Mouse (Mus musculus) midbrain, embryonic 10.5 days (tissue): Measurements from ENCODE around the gene Zfp444. TPM values are rescaled to one million over a fixed set of nuclear protein-coding genes. Genes with fewer than 3 reads are reported as not detected.
"Not testable (repeated sequence)": the region's sequence is repeated elsewhere in the genome, so short reads cannot be mapped to it uniquely, and the experiment has no call there.

Source experiments
- DNase-seq: peaks from one replicate; pipeline ENCODE4 v3.0.0-alpha.2; 2017; ENCODE audit warnings: low spot score
- H3K27ac ChIP-seq: fragments of 300-500 bp; sonication (generic); replicated peaks from 2 replicates; pipeline ENCODE4 v1.5.1; 2016; ENCODE audit warnings: mild to moderate bottlenecking
- H3K27me3 ChIP-seq: fragments of 300-500 bp; sonication (generic); 2 replicates; pipeline ENCODE4 v1.6.1; 2016; ENCODE audit warnings: low read depth, mild to moderate bottlenecking; ENCODE audit not compliant: poor library complexity, severe bottlenecking
- H3K36me3 ChIP-seq: fragments of 300-500 bp; sonication (generic); 2 replicates; pipeline ENCODE4 v1.6.1; 2016; ENCODE audit warnings: mild to moderate bottlenecking, moderate library complexity
- H3K4me1 ChIP-seq: fragments of 300-500 bp; sonication (generic); 2 replicates; pipeline ENCODE4 v1.6.1; 2016
- H3K4me3 ChIP-seq: fragments of 300-500 bp; sonication (generic); 2 replicates; pipeline ENCODE4 v1.5.1; 2016; ENCODE audit warnings: mild to moderate bottlenecking, moderate library complexity
- H3K9me3 ChIP-seq: fragments of 300-500 bp; sonication (generic); replicated peaks from 2 replicates; pipeline ENCODE4 v1.6.1; 2016; ENCODE audit warnings: mild to moderate bottlenecking
- WGBS: fragments of 180-500 bp; shearing (Covaris S2); methylation state at CpG from one replicate; pipeline ENCODE4 v1.1.7; 2016; 5-methylcytosine and 5-hydroxymethylcytosine counted together
- polyA plus RNA-seq: library from polyadenylated mRNA; unstranded; fragments of >200 nt; fragmentation: Nextera tagmentation; extraction: Ambion mirVana; gene quantifications from 2 replicates; pipeline ENCODE4 v1.2.1, GENCODE M21; 2016

Zfp444 gene
- polyA plus RNA-seq, 1 experiment from 2014 or later: 81.8 TPM

DNA sequence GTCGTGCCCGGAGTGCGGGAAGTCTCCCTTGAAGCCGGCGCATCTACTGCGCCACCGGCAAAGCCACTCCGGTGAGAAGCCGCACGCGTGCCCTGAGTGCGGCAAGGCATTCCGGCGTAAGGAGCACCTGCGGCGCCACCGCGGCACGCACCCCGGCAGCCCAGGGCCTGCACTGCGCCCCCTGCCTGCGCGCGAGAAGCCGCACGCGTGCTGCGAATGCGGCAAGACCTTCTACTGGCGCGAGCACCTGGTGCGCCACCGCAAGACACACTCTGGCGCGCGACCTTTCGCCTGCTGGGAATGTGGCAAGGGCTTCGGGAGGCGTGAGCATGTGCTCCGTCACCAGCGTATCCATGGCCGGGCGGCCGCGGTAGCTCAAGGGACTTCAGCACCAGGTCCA, 17.5 kb downstream of the Zfp444 start:
- Histone ChIP-seq H3K4me1 (no peaks in the 10 kb centered on the region), H3K36me3 (peaks cover 62% of the 10 kb centered on the region), H3K27ac (no peak overlapping the region), H3K27me3 (peaks cover 13% of the 10 kb centered on the region), H3K4me3 (no peak overlapping the region), H3K9me3 (peaks cover 8% of the 10 kb centered on the region; the same call in 1 of the 2 replicates)
- DNase-seq: no peak
- WGBS: 37% methylated on average over 45 of the region's 45 CpGs

DNA sequence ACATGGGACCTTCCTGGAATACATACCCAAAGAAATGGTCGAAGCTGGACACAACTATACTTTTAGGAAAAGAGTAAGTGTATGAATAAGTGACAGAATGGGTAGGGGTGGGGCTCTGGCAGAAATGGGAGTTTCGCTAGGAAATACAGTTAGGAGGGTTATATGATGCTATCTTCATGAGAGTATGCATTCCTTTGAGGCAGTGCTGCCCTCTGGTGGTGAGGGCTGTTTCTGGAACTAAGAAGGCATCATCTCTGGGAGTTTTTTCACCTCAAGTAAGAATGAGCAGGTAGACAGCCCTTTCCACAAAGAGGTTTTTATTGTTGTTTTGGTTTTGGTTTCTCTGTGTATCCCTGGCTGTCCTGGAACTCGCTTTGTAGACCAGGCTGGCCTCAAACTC, 19.4 kb downstream of the Zfp444 start:
- Histone ChIP-seq H3K4me1 (no peaks in the 10 kb centered on the region), H3K27me3 (peaks cover 13% of the 10 kb centered on the region), H3K36me3 (peaks cover 44% of the 10 kb centered on the region), H3K27ac (no peak overlapping the region), H3K4me3 (no peak overlapping the region), H3K9me3 (peaks cover 8% of the 10 kb centered on the region; the same call in 1 of the 2 replicates)
- WGBS: 35% methylated on average over 3 of the region's 3 CpGs
- DNase-seq: peak; percentile 54

GRCm38 (mm10) chr7:6194129-6194528, 22.1 kb downstream of the Zfp444 start:
- Histone ChIP-seq H3K4me1 (no peaks in the 10 kb centered on the region), H3K27me3 (peaks cover 8% of the 10 kb centered on the region), H3K36me3 (peaks cover 16% of the 10 kb centered on the region), H3K4me3 (no peak overlapping the region), H3K9me3 (peaks cover 11% of the 10 kb centered on the region; the same call in 1 of the 2 replicates), H3K27ac (no peak overlapping the region)
- peak; percentile 63 for DNase-seq
- WGBS: 24% methylated on average over 5 of the region's 5 CpGs

DNA sequence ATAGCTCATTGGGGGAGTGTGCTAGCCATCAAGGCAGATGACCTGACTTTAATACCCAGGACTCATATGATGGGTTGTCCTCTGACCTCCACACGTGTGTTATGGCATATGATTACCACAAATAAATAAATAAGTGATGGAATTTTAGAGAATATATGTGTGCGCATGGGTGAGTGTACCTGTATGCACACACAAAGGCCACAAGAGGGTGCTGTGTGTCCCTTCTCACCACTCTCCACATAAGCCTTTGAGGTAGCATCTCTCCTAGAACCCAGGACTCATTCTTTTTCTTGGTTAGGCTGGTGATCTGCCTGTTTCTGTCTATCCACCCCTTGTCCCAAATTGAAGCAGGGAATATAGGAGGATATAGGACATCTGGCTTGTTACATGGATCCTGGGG, 23.8 kb downstream of the Zfp444 start:
- Histone ChIP-seq H3K27ac (no peak overlapping the region), H3K27me3 (no peaks in the 10 kb centered on the region), H3K4me3 (no peak overlapping the region), H3K4me1 (no peaks in the 10 kb centered on the region), H3K36me3 (no peaks in the 10 kb centered on the region), H3K9me3 (peaks cover 16% of the 10 kb centered on the region; the same call in 1 of the 2 replicates)
- WGBS: 47% methylated on average over 2 of the region's 2 CpGs
- no peak for DNase-seq

- no peak for DNase-seq
- Histone ChIP-seq H3K36me3 (no peaks in the 10 kb centered on the region), H3K4me1 (no peaks in the 10 kb centered on the region), H3K27me3 (no peaks in the 10 kb centered on the region), H3K27ac (no peak within 1 kb of the TSS), H3K9me3 (peaks cover 22% of the 10 kb centered on the region; the same call in 1 of the 2 replicates), H3K4me3 (no peak within 1 kb of the TSS)
- WGBS: 74% methylated on average over 3 of the region's 3 CpGs
These were observed 24.8 kb downstream of the Zfp444 start, which contains the start of gene Galp for GRCm38 (mm10) chr7:6196790-6197189. Gene Galp, plus strand, starts transcription at chr7:6197090.

DNA sequence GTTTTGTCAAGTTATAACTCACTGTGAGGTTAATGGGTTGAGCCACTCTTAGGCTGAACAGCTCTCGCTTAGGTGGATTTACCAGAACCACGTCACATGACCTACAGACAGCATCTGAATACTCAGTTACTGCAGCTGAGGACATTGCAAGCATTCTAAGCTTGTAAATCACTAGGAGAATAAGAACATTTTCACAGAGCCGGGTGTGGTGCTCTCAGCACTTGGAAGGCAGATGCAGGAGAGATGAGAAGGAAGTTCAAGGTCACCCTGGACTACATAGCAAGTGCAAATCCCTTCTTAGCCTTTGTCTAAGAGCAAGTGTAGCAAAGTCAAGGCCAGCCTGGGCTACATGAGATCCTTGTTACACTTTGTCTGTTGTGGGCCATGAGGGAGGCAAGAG, 32.2 kb downstream of the Zfp444 start:
- Histone ChIP-seq H3K27me3 (no peaks in the 10 kb centered on the region), H3K36me3 (no peaks in the 10 kb centered on the region), H3K4me3 (no peak overlapping the region), H3K9me3 (peaks cover 43% of the 10 kb centered on the region), H3K4me1 (no peaks in the 10 kb centered on the region), H3K27ac (no peak overlapping the region)
- WGBS: 81% methylated on average over 3 of the region's 3 CpGs
- no peak for DNase-seq

DNA sequence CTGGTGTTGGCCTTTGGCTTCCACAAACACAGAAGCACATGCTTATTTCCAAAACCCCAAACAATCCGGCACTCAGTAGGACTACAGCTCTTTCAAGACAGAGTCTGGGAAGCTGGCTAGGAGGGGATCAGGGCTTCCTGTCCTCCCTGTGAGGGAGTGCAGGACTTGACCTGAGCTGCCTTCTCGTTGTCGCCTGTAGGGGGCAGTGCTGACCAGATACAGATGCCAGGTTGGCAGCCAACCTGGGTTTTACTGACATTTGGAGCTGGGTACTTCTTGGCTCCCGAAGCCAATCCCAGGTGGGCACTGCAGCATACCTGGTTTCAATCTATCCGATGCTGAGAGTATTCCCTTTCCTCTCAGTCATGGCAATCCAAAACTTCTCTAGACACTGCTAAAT, 41.1 kb downstream of the Zfp444 start:
- Histone ChIP-seq H3K9me3 (peaks cover 55% of the 10 kb centered on the region), H3K27ac (no peak overlapping the region), H3K4me3 (no peak overlapping the region), H3K4me1 (no peaks in the 10 kb centered on the region), H3K36me3 (no peaks in the 10 kb centered on the region), H3K27me3 (no peaks in the 10 kb centered on the region)
- no peak for DNase-seq
- 52% methylated on average over 5 of the region's 5 CpGs for WGBS

DNA sequence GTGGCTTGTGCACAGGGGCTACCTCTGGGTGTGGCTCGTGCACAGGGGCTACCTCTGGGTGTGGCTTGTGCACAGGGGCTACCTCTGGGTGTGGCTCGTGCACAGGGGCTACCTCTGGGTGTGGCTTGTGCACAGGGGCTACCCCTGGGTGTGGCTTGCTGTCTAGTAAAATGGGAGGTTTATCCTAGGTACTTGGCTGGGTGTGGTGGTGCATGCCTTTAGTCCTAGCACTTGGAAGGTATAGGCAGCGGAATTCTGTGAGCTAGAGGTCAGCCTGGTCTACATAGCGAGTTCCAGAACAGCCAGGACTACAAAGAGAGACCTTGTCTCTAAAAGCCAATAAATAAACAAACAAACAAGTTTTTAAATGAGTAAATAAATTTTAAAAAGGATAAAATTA, 42.7 kb downstream of the Zfp444 start:
- H3K27me3 ChIP-seq: not testable (repeated sequence)

DNA sequence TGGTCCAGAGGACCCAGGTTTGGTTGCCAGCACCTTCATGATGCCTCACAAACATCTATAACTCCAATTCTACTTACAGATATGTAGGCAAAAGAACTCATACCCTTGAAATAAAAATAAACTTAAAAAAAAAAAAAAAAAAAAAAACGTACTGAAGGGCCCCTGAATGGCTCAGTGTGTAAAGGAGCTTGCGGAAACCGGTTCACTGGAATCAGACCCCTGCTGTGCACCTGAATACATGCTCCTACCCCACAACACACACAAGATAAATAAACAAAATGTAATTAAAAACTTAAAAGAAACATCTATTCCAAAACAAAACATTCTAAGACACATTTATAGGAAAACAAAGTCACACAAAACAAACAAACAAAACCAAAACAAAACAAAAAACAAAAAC, 48.1 kb downstream of the Zfp444 start:
- Histone ChIP-seq H3K36me3 (no peaks in the 10 kb centered on the region), H3K4me3 (no peak overlapping the region), H3K27me3 (no peaks in the 10 kb centered on the region), H3K27ac (no peak overlapping the region), H3K4me1 (no peaks in the 10 kb centered on the region), H3K9me3 (peaks cover 40% of the 10 kb centered on the region)
- 55% methylated on average over 3 of the region's 3 CpGs for WGBS
- no peak for DNase-seq

More for the DNA sequence above, 42.7 kb downstream of the Zfp444 start:
- not testable (repeated sequence) for H3K36me3 ChIP-seq, DNase-seq, H3K4me3 ChIP-seq, H3K4me1 ChIP-seq, H3K27ac ChIP-seq
- WGBS: 83% methylated on average over 4 of the region's 4 CpGs
- H3K9me3 ChIP-seq: peaks cover 56% of the 10 kb centered on the region

DNA sequence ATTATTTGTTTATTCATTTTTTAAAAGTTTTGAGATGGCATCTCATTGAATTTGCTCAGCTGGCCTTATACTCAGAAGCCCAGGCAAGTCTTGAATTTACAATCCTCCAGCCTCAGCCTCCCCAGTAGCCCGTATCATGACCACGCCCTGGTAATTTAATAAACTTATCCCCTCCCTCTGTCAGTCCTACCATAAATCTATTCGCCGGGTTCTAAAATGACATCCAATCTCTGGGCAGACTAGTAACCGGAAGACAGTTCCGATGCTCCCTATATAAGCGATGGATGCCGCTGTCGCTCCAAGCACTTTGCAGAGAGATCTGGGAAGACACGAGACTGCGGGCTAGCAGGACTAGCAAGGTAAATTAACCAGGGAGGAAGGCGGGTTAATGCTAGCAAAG, 50.0 kb downstream of the Zfp444 start, which contains the start of gene Zscan5b:
Zscan5b (plus strand) TSS at position 301 of the 400 bp plus-strand sequence.
- Histone ChIP-seq H3K36me3 (no peaks in the 10 kb centered on the region), H3K9me3 (peaks cover 35% of the 10 kb centered on the region), H3K4me3 (no peak within 1 kb of the TSS), H3K4me1 (no peaks in the 10 kb centered on the region), H3K27ac (no peak within 1 kb of the TSS), H3K27me3 (no peaks in the 10 kb centered on the region)
- DNase-seq: no peak
- 93% methylated on average over 12 of the region's 12 CpGs for WGBS

- H3K4me3 ChIP-seq, H3K27ac ChIP-seq, H3K4me1 ChIP-seq, DNase-seq, H3K27me3 ChIP-seq, H3K36me3 ChIP-seq: not testable (repeated sequence)
- peaks cover 67% of the 10 kb centered on the region for H3K9me3 ChIP-seq
- 53% methylated on average over 8 of the region's 8 CpGs for WGBS
These were observed 56.5 kb downstream of the Zfp444 start for GRCm38 (mm10) chr7:6228491-6228890.

DNA sequence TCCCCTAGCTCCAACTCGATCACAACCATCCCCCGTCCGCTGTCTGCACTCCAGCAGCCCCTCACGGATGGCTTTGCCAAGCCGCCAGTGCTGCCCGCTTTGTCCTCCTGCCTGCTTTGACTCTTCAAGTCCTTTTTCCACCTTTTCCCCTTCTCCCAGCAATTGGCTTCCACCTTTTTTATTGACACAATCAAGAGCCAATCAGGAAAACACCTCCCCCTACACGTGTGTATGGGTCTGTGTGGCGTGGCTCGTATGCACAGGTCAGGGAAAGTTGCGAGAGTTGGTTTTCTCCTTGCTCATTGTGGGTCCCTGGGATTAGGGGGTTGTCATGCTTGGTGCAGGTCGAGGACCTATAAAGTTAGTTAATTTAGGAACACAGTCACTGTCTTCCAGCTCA, 67.8 kb downstream of the Zfp444 start:
- WGBS: 57% methylated on average over 11 of the region's 11 CpGs
- H3K27ac ChIP-seq: no peak overlapping the region
- H3K4me3 ChIP-seq: no peak overlapping the region
- no peak for DNase-seq
- H3K36me3 ChIP-seq: no peaks in the 10 kb centered on the region
- no peaks in the 10 kb centered on the region for H3K4me1 ChIP-seq
- H3K27me3 ChIP-seq: no peaks in the 10 kb centered on the region
- H3K9me3 ChIP-seq: 0 out of 2 replicates have a peak, but pooled peaks cover 9% of the 10 kb centered on the region

DNA sequence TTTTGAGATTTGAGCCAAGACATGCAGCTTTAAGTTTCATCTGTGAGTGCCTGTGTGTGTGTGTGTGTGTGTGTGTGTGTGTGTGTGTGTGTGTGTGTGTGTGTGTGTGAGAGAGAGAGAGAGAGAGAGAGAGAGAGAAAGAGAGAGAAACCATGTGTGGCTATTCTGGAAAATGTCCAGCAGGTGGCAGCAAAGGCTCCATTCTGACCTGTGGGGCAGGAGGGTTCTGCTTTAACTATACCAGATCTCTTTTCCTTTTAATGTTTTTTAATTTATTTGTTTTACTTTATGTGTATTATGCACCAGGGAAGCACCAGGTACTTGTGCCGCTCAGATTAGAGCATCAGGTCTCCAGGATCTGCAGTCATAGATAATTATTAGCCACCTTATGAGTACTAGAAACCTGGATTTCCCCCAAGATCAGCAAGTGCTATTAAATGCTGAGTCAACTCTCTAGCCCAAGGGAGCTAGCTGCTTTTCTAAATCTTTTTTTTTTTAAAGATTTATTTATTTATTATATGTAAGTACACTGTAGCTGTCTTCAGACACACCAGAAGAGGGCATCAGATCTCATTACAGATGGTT, 68.9 kb downstream of the Zfp444 start:
- H3K4me1 ChIP-seq, H3K4me3 ChIP-seq, H3K27ac ChIP-seq, H3K27me3 ChIP-seq, H3K36me3 ChIP-seq, H3K9me3 ChIP-seq: not testable (repeated sequence)
- DNase-seq: peak; percentile 25
- WGBS: 6% methylated on average over 1 of the region's 1 CpGs
